Mouse (Mus musculus) cerebellum, adult 2 months (tissue): ENCODE results near the gene Mical3.

ENCODE experiments used
- CTCF ChIP-seq: fragments of 200-500 bp; IDR thresholded peaks from 2 replicates; pipeline ENCODE4 v1.5.1; 2011; ENCODE audit warnings: low read depth, mild to moderate bottlenecking, control low read depth, low read length, moderate library complexity, borderline replicate concordance; ENCODE audit not compliant: insufficient read depth
- POLR2A ChIP-seq: fragments of 200-500 bp; IDR thresholded peaks from 2 replicates; pipeline ENCODE4 v1.6.1; 2011; ENCODE audit warnings: low read length, control low read depth, borderline replicate concordance; ENCODE audit not compliant: insufficient read depth

DNA sequence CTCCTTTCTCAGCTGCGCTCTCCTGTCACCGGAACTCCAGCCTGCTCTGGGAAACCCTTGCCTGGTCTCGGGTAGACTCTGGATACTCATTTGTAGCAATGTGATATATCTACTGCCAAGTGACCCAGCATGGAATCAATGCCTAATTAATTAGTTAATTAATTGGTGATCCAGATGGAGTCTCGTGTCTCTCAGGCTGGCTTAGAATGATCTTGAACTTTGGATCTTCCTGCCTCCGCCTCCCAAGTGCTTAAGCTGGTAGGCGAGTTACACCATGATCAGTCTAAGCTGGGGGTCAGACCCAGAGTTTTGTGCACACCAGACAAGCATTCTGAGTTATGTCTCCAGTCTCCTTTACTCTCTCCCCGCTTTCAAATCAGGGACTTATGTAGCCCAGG lies 189.7 kb downstream of the Mical3 start:
- TF ChIP-seq POLR2A (no peak), CTCF (no peak)
